Mouse (Mus musculus): Measurements from ENCODE around the gene Mt3.
"Not testable (repeated sequence)": the region's sequence is repeated elsewhere in the genome, so short reads cannot be mapped to it uniquely, and the experiment has no call there.

Gene Mt3

DNA sequence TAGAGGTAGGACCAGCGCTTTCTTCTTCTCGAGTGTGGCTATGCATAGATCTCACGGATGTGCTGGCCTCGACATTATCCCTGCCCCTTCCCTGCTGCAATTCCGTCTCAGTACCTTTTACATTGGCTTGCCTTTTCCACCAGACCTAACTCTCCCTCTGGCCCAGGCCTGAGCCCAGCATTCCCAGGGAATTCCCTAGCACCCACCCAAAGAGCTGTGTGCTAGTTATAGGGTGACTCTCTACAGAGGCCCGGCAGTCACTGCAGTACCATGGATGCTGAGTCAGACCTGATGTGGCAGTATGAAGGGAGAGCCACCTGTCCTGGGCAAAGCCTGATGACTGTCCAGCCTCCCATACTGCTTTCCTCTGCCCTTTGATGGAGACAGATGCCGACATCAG is 1.0 kb downstream of the Mt3 start:
- no peak for DNase-seq (ENCODE audit: low spot score)

GRCm38 (mm10) chr8:94154537-94154936 is 2.1 kb downstream of the Mt3 start:
- no peak for DNase-seq (ENCODE audit: low spot score)

GRCm38 (mm10) chr8:94156092-94156491 is 3.7 kb downstream of the Mt3 start:
- DNase-seq (ENCODE audit: low spot score) = no peak

DNA sequence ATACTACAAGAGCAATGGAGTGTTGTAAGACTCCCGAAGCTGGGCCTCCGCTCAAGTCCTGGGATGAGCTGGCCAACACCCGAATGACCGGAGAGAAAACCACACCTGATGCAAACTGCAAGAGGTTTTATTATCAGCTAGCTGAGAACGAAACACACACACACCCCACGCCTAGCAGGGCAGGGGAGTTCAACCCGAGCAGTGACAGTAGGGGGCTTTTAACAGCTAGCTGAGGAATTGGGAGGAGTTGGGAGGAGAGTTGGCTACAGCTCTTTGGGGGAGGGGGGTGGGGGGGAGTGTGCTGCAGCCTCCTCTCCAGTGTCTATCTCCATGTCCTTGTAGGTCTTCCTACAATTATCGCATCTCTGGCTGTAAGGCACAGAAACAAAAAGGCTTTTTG is 13.4 kb downstream of the Mt3 start:
- not testable (repeated sequence) for DNase-seq (ENCODE audit: low spot score)

- peak; percentile 69 for DNase-seq (ENCODE audit: low spot score)
Measured at GRCm38 (mm10) chr8:94167244-94167643, 14.8 kb downstream of the Mt3 start.

- DNase-seq (ENCODE audit: low spot score) = no peak
Measured at GRCm38 (mm10) chr8:94169547-94169946, 17.1 kb downstream of the Mt3 start.

DNA sequence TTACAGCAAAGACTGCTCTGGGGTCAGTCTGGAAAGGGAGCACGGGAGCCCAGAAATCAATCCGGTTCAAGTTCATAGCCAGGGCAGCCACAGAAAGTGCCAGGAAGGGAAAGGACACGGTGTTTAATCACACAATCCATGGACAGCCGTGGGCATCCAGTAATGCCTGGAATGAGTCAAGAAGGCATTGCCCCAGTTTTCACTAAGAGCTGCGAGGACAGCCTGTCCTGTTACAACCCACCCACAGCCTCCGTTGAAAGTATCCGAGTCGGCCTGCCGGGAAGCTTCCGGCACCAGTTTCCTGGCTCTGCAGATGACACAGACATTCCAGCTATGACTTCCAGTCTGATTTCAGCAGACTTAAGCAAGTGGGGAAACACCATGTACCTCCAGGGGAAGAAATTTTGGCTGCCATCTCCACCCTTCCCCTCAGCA is 18.9 kb downstream of the Mt3 start:
- no peak for DNase-seq (ENCODE audit: low spot score)

- peak; percentile 89 for DNase-seq (ENCODE audit: low spot score)
Measured at GRCm38 (mm10) chr8:94172075-94172808, 19.8 kb downstream of the Mt3 start, which contains the start of gene Mt2. Gene Mt2, plus strand, starts transcription at chr8:94172664.

DNA sequence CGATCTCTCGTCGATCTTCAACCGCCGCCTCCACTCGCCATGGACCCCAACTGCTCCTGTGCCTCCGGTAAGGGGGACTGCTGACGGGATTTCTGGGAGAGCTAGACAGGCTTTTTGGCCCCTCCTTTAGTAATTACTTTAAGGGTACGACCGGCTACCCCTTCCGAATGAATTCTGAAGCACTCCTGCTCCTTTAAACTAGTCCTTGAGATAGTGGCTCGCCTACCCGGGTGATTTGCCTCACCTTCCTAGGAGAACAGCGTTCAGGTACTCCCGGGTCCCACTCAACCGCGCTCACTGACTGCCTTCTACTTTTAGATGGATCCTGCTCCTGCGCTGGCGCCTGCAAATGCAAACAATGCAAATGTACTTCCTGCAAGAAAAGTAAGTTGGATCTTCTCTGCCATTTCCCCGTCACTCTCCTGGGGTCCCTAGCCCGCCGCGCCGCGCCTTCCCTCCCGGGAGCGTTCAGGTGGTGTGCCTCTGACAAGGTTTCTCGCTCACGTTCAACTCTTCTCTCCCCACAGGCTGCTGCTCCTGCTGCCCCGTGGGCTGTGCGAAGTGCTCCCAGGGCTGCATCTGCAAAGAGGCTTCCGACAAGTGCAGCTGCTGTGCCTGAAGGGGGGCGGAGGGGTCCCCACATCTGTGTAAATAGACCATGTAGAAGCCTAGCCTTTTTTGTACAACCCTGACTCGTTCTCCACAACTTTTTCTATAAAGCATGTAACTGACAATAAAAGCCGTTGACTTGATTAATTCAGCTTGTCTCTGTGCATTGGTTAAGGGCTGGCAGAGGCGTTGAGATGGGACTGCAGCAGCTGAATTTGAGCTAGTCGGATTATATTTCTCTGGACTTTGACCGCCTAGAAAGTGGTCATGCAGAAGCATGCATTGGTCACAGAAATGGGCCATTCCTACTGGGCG is 20.7 kb downstream of the Mt3 start:
- DNase-seq (ENCODE audit: low spot score) = no peak

GRCm38 (mm10) chr8:94173848-94174403 is 21.5 kb downstream of the Mt3 start:
- no peak for DNase-seq (ENCODE audit: low spot score)

DNA sequence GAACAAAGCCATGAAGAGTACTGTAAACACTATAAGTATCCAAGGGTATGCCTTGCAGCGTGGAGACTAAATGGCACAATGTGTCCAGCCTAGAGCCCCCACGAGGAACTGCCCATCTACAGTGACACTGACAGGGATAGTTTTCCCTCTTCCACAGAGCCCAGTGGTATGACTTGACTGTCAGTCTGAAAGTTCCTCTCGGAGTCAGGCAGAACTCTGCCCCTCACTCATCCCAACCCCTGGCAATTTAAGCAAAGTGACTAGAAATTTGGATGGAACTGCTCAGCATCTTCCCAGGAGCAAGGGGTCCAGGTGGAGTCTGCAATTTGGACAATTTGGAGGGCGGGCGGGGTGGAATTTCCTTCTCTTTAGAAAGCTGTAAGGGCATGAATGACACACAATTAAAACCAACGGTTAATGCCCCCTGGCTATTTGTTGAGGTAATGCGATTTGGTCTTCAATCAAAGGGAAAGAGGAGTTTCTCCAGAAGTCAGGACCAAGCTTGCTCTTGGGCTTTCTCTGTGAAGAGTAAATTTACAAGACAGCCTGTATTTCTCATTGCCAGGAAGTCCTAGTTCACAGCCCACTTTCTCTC is 22.3 kb downstream of the Mt3 start:
- DNase-seq (ENCODE audit: low spot score) = no peak

DNA sequence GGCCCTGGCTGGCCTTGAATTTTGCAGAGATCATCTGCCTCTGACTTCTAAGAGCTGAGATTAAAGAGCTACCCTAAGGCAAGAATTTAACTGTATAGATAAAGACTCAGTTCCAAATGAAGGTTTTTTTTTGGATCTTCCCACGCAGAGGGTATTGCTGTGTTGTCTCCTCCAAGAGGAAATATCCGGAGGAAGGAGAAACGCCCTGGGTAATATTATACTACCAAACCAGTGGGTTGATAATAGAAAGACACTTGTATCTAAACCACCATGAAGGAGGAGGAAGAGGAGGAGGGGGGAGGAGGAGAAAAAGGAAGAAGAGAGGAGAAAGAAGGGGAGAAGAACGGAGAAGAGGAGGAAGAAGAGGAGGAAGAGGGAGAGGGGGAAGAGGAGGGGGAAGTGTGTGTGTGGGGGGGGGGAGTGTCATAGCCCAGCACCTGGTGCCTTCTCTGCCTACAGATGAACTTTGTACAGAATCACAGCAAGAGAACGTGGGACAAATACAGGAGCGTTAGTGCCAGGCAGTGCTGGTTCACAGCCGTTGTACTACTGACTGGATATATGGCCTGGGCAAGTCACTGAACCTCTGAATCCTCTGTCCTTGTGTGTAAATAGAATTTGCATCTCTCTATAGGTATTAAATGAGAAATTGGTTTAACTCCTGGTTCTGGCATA is 25.4 kb downstream of the Mt3 start:
- DNase-seq (ENCODE audit: low spot score) = no peak

GRCm38 (mm10) chr8:94178857-94179712 is 26.7 kb downstream of the Mt3 start, which contains the start of gene Mt1:
Gene Mt1, plus strand, starts transcription at chr8:94179082.
- DNase-seq (ENCODE audit: low spot score) = peak; percentile 95

DNA sequence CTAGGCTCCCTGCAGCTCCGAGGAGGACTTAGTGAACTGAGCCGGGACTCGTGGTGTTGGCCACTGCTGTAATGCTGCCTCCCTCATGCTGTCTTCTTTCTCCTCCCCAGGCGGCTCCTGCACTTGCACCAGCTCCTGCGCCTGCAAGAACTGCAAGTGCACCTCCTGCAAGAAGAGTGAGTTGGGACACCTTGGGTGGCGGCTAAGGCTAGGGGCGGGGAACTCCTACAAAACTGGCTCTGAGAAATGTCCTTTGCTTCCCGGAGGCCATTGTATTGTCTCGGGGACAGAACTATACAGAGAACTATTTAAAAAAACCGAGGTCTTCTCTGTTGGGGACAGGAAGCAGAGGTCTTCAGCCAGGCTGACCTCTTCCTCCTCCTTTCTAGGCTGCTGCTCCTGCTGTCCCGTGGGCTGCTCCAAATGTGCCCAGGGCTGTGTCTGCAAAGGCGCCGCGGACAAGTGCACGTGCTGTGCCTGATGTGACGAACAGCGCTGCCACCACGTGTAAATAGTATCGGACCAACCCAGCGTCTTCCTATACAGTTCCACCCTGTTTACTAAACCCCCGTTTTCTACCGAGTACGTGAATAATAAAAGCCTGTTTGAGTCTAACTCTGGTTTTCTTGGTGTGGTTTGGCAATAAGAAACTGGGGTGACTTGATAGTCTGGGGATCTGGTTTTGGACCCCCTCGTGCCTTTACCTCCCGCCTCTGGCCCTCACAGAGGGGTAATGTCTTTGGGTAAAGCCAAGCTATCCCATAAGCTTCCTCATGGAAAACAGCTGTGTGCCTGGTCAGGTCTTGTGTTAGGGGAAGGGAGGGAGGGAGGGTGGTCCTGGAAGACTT is 27.5 kb downstream of the Mt3 start:
- no peak for DNase-seq (ENCODE audit: low spot score)

GRCm38 (mm10) chr8:94180561-94180908 is 28.1 kb downstream of the Mt3 start:
- DNase-seq (ENCODE audit: low spot score) = no peak

DNA sequence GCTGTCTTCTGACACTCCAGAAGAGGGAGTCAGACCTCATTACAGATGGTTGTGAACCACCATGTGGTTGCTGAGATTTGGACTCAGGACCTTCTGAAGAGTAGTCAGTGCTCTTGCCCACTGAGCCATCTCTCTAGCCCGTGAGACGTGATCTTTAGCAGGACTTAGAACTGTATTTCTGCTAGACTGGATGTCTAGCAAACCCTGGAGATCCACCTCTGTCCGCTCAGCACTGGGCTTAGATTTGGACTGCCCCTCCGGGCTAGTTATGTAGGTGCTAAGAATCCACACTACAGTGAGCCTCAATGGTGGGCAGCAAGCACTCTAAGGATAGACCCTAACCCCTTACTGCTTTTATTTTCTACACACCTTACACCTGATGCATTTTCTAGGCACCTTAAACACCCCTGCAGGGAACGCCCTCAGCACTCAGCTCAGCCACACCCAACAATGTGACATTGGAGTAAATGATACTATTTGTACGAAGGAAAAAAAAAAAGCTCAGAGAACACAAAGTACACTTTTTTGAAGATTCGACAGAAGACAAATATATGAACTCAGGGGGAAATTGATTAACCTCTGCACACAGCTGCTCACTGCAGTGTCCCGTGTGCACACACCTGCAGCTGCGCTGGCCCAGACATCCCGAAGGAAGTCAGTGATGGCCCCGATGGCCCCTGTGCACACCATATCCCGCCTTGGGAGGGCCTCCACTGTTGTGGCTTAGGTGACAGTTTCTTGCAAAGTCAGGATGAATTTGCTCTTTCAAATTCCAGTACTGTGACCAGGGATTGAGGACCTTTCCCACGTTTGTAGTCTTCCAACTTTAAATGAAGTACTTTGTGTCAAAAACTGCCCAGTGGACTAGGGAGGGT is 29.9 kb downstream of the Mt3 start:
- no peak for DNase-seq (ENCODE audit: low spot score)

- peak; percentile 81 for DNase-seq (ENCODE audit: low spot score)
Measured at GRCm38 (mm10) chr8:94183117-94183516, 30.7 kb downstream of the Mt3 start.

- DNase-seq (ENCODE audit: low spot score) = no peak
Measured at GRCm38 (mm10) chr8:94184357-94184843, 32.0 kb downstream of the Mt3 start.

GRCm38 (mm10) chr8:94185791-94186190 is 33.4 kb downstream of the Mt3 start:
- no peak for DNase-seq (ENCODE audit: low spot score)
